Mouse (Mus musculus) heart, postnatal 0 days (tissue): ENCODE data around the gene Cc2d2a.

Experiments used
- CTCF ChIP-seq: IDR thresholded peaks from 2 replicates; pipeline ENCODE4 v1.5.1; 2016; ENCODE audit warnings: antibody characterized with exemption, control low read depth, low read depth
- EP300 ChIP-seq: IDR thresholded peaks from 2 replicates; pipeline ENCODE4 v1.6.1; 2016; ENCODE audit warnings: antibody characterized with exemption, low read depth

- TF ChIP-seq CTCF (no peak), EP300 (no peak)
Measured at GRCm38 (mm10) chr5:43673083-43673482, 10.9 kb downstream of the Cc2d2a start.
